Mouse (Mus musculus): ENCODE data around the gene Nsun4. TPM values are rescaled to one million over a fixed set of nuclear protein-coding genes. Genes with fewer than 3 reads are reported as not detected.

Gene Nsun4
- polyA plus RNA-seq, 2 experiments: 4.4 to 7.0 TPM

- under 1% methylated on average over 8 of the region's 8 CpGs for WGBS (ENCODE audit: insufficient replicate concordance)
Observed at GRCm38 (mm10) chr4:116074145-116074675, 20.5 kb upstream of the Nsun4 start.

GRCm38 (mm10) chr4:116073146-116073545 is 19.5 kb upstream of the Nsun4 start:
- H3K9ac ChIP-seq (replicated peaks): peak overlapping the region; percentile 43
- peaks cover 22% of the 10 kb centered on the region for H3K36me3 ChIP-seq (replicated peaks; ENCODE audit: control insufficient read depth, insufficient read depth, low read depth)
- peaks cover 20 to 21% of the 10 kb centered on the region in 2 experiments for H3K4me1 ChIP-seq (replicated peaks; ENCODE audit: control insufficient read depth in 2 of 2, insufficient read depth in 2 of 2, low read length in 1 of 2)
- H3K4me2 ChIP-seq (ENCODE audit: low read depth): peak overlapping the region; percentile 94
- ATAC-seq (ENCODE audit: insufficient read depth): no peak
- no peak overlapping the region for H3K27ac ChIP-seq
- peak overlapping the region; percentile 40 to 41 for H3K4me3 ChIP-seq (ENCODE audit: insufficient read depth in 1 of 2, low read depth in 2 of 2, low read length in 2 of 2)
- TF ChIP-seq CTCF (IDR thresholded peaks at IDR 0.05; ENCODE audit: low read depth) (peak; percentile 59), EP300 (IDR thresholded peaks at IDR 0.05; ENCODE audit: low read depth) (no peak)
- DNase-seq (ENCODE audit: low read depth in 3 of 3, low spot score in 3 of 3): peak in 1 of 3 experiments; percentile 42
- whole genome bisulfite sequencing (ENCODE audit: insufficient replicate concordance): 46% methylated on average over 4 of the region's 4 CpGs
- H3K27me3 ChIP-seq (ENCODE audit: control insufficient read depth, insufficient read depth, low read length): no peaks in the 10 kb centered on the region
- H3K9me3 ChIP-seq (ENCODE audit: control insufficient read depth, low read length): no peaks in the 10 kb centered on the region

More at GRCm38 (mm10) chr4:116074145-116074675, 20.5 kb upstream of the Nsun4 start:
- DNase-seq (ENCODE audit: low read depth in 3 of 3, low spot score in 3 of 3): peak in 1 of 3 experiments; percentile 59
- peak overlapping the region; percentile 84 to 96 for H3K4me3 ChIP-seq (ENCODE audit: insufficient read depth in 1 of 2, low read depth in 2 of 2, low read length in 2 of 2)
- peak overlapping the region; percentile 94 for H3K4me2 ChIP-seq (ENCODE audit: low read depth)
- H3K27me3 ChIP-seq (ENCODE audit: control insufficient read depth, insufficient read depth, low read length): no peaks in the 10 kb centered on the region
- H3K36me3 ChIP-seq (replicated peaks; ENCODE audit: control insufficient read depth, insufficient read depth, low read depth): peaks cover 11% of the 10 kb centered on the region
- H3K9ac ChIP-seq (replicated peaks): peak overlapping the region; percentile 98
- no peaks in the 10 kb centered on the region for H3K9me3 ChIP-seq (ENCODE audit: control insufficient read depth, low read length)
- peak; percentile 54 for TF ChIP-seq CTCF (IDR thresholded peaks at IDR 0.05; ENCODE audit: low read depth)
- TF ChIP-seq EP300 (IDR thresholded peaks at IDR 0.05; ENCODE audit: low read depth): no peak
- ATAC-seq (ENCODE audit: insufficient read depth): no peak
- peak overlapping the region; percentile 61 for H3K27ac ChIP-seq
- H3K4me1 ChIP-seq (replicated peaks; ENCODE audit: control insufficient read depth in 2 of 2, insufficient read depth in 2 of 2, low read length in 1 of 2): peaks cover 20 to 21% of the 10 kb centered on the region in 2 experiments

- Histone ChIP-seq H3K4me2 (ENCODE audit: low read depth) (no peak overlapping the region), H3K4me3 (ENCODE audit: insufficient read depth in 1 of 2, low read depth in 2 of 2, low read length in 2 of 2) (no peak overlapping the region), H3K27me3 (ENCODE audit: control insufficient read depth, insufficient read depth, low read length) (no peaks in the 10 kb centered on the region), H3K36me3 (replicated peaks; ENCODE audit: control insufficient read depth, insufficient read depth, low read depth) (peaks cover 38% of the 10 kb centered on the region), H3K4me1 (replicated peaks; ENCODE audit: control insufficient read depth in 2 of 2, insufficient read depth in 2 of 2, low read length in 1 of 2) (peaks cover 8 to 9% of the 10 kb centered on the region in 2 experiments), H3K27ac (no peak overlapping the region), H3K9me3 (ENCODE audit: control insufficient read depth, low read length) (no peaks in the 10 kb centered on the region), H3K9ac (replicated peaks) (no peak overlapping the region)
- no peak for TF ChIP-seq EP300 (IDR thresholded peaks at IDR 0.05; ENCODE audit: low read depth)
- TF ChIP-seq CTCF (IDR thresholded peaks at IDR 0.05; ENCODE audit: low read depth): no peak
- 71% methylated on average over 6 of the region's 6 CpGs for WGBS (ENCODE audit: insufficient replicate concordance)
- no peak for ATAC-seq (ENCODE audit: insufficient read depth)
- DNase-seq (ENCODE audit: low read depth in 3 of 3, low spot score in 3 of 3): no peak
Observed at GRCm38 (mm10) chr4:116070116-116070515, 16.4 kb upstream of the Nsun4 start.

- H3K36me3 ChIP-seq (replicated peaks; ENCODE audit: control insufficient read depth, insufficient read depth, low read depth): peaks cover 26% of the 10 kb centered on the region
- WGBS (ENCODE audit: insufficient replicate concordance): 4% methylated on average over 1 of the region's 1 CpGs
- no peaks in the 10 kb centered on the region for H3K9me3 ChIP-seq (ENCODE audit: control insufficient read depth, low read length)
- no peak overlapping the region for H3K4me2 ChIP-seq (ENCODE audit: low read depth)
- DNase-seq (ENCODE audit: low read depth in 3 of 3, low spot score in 3 of 3) (no peak), ATAC-seq (ENCODE audit: insufficient read depth) (no peak)
- H3K27me3 ChIP-seq (ENCODE audit: control insufficient read depth, insufficient read depth, low read length): no peaks in the 10 kb centered on the region
- TF ChIP-seq EP300 (IDR thresholded peaks at IDR 0.05; ENCODE audit: low read depth) (no peak), CTCF (IDR thresholded peaks at IDR 0.05; ENCODE audit: low read depth) (no peak)
- no peak overlapping the region for H3K9ac ChIP-seq (replicated peaks)
- H3K4me3 ChIP-seq (ENCODE audit: insufficient read depth in 1 of 2, low read depth in 2 of 2, low read length in 2 of 2): no peak overlapping the region
- no peak overlapping the region for H3K27ac ChIP-seq
- peaks cover 0 to 3% of the 10 kb centered on the region in 2 experiments; a peak in 1 of 4 replicates for H3K4me1 ChIP-seq (replicated peaks; ENCODE audit: control insufficient read depth in 2 of 2, insufficient read depth in 2 of 2, low read length in 1 of 2)
Observed at GRCm38 (mm10) chr4:116063855-116064254, 10.2 kb upstream of the Nsun4 start.

- Histone ChIP-seq H3K36me3 (replicated peaks; ENCODE audit: control insufficient read depth, insufficient read depth, low read depth) (no peaks in the 10 kb centered on the region), H3K4me3 (ENCODE audit: insufficient read depth in 1 of 2, low read depth in 2 of 2, low read length in 2 of 2) (no peak overlapping the region), H3K4me2 (ENCODE audit: low read depth) (no peak overlapping the region), H3K27me3 (ENCODE audit: control insufficient read depth, insufficient read depth, low read length) (no peaks in the 10 kb centered on the region), H3K9me3 (ENCODE audit: control insufficient read depth, low read length) (no peaks in the 10 kb centered on the region), H3K4me1 (replicated peaks; ENCODE audit: control insufficient read depth in 2 of 2, insufficient read depth in 2 of 2, low read length in 1 of 2) (peaks cover 4% of the 10 kb centered on the region in 2 experiments), H3K9ac (replicated peaks) (no peak overlapping the region), H3K27ac (no peak overlapping the region)
- no peak for TF ChIP-seq CTCF (IDR thresholded peaks at IDR 0.05; ENCODE audit: low read depth)
- TF ChIP-seq EP300 (IDR thresholded peaks at IDR 0.05; ENCODE audit: low read depth): no peak
- ATAC-seq (ENCODE audit: insufficient read depth) (no peak), DNase-seq (ENCODE audit: low read depth in 3 of 3, low spot score in 3 of 3) (no peak)
- 58% methylated on average over 5 of the region's 5 CpGs for WGBS (ENCODE audit: insufficient replicate concordance)
Observed at GRCm38 (mm10) chr4:116059012-116059726, 5.5 kb upstream of the Nsun4 start.

Data from liver, embryonic 14.5 days (tissue).